Mouse (Mus musculus) E14TG2a.4 (cell line): Measurements from ENCODE around the gene Crat.

Experiments used
- CTCF ChIP-seq: conservative IDR thresholded peaks from 2 replicates; pipeline ENCODE4 v1.5.1; 2014; ENCODE audit warnings: low read length
- NANOG ChIP-seq: IDR thresholded peaks from 2 replicates; pipeline ENCODE4 v1.6.1; 2014; ENCODE audit warnings: borderline replicate concordance, low read length, mixed read lengths
- POU5F1 ChIP-seq: IDR thresholded peaks from 2 replicates; pipeline ENCODE4 v1.6.1; 2014; ENCODE audit warnings: low read length, borderline replicate concordance

DNA sequence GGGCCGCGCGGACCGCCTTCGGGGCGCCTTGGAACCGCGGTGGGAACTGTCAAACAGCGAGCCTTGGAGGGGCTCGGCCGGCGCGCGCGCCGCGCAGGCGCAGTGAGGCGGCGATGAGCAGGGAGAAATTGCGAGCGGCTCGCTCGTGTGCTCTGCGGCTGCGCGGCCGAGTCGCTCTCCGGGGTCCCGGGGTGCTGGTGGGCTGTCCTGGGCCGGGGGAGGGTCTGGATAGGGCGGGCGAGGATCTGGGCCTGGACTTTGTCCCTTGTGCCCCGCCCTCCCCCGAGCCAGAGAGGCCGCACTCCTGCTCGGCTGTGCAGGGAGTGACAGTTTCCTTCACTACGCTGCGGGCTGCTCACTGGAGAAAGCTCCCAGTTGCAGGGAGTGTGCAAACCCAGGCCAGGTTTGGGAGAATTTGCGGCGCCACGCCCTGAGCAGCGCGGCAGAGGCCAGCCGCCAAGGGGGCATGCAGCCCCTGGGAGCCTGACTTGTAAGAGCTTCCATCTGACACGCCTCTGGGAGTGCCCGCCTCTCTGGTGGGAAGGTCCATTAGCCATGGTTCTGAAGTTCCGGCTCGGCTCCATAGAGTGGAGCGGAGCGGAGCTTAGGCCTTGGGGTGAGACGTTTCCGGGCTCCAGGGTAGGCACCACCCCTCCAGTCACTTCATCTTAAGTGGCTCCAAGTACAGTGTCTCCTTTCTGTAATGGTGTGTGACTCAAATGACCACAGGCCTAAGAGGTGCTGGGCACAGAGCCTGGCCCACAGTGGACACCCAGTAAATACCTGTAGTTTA, 22.8 kb downstream of the Crat start:
- TF ChIP-seq CTCF (no peak), NANOG (no peak), POU5F1 (no peak)
